Mouse (Mus musculus) cerebellum, postnatal 4 days (tissue): Measurements from ENCODE around the gene Ncapg2.
A peak's percentile ranks its signal among the peaks of the same experiment; 100 is the strongest.

Experiments
- DNase-seq, 2 experiments: peaks; one replicate each; pipeline ENCODE4 v3.0.0; 2022; ENCODE audit warnings: low spot score in 2 of 2, mixed read lengths in 1 of 2

The Ncapg2 gene

DNA sequence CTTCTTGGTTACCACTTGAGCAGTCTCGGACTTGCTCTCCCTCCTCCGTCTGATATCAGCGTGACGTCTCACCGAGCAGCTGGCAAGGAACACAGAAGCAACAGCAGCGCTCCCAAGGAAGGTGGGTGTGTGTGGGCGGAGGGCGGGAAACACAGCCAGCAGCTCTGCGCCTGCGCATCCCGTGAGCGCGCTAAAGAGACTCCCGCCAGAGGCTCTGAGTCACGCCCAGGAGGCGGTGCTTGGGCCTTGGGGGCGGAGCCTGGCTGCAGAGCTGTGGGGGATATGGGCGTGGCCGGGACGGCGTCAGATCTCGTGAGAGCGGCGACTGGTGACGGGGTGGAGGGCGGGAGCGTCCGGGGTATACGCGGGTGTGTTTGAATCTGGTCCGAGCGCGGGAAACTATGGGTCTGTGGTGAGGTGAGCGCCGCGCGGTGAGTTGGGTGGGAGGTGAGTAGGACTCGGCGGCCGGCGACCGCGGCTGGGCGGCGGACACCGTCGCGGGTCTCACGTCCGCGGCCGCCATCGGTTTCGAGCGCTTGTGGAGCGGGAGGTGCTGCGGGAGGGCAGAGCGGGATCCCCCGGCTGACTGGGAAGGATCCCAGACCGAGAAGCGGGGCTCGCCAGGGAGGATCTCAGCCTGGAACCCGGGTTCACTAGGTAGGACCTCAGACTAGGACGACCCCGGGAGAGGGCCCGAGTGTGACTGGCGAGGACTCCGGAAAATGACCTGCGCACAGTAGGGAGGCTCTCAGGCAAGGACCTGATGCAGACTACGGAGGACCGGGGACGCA is at the start of gene Ncapg2:
Gene Ncapg2, plus strand, starts transcription at position 358 of the 791 bp plus-strand sequence.
- DNase-seq = peak; percentile 96 to 98

- no peak for DNase-seq
These were observed 43.1 kb upstream of the Ncapg2 start for GRCm38 (mm10) chr12:116362091-116362490.

GRCm38 (mm10) chr12:116366900-116367299 is 38.3 kb upstream of the Ncapg2 start:
- DNase-seq = no peak

DNA sequence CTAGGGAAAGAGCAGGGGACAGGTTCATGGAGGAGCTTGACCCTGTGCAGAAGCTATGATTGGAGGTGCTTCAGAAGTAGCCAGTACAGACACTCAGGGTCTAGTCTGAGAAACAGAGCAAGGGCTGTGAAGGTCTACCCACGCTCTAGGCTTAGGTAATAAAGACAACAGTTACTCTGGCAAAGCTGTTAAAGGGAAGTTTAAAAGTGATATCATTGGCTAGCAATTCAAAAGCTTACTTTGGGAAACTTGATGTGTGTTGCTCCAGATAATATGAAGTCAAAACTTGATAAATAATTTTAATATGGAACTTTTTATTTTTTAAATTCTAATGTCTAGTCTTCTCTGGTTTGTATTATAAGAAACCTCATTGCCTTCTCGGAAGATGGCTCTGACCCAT is 37.9 kb upstream of the Ncapg2 start:
- no peak for DNase-seq

GRCm38 (mm10) chr12:116368857-116369256 is 36.3 kb upstream of the Ncapg2 start:
- DNase-seq = no peak

- no peak for DNase-seq
These were observed 22.1 kb upstream of the Ncapg2 start for GRCm38 (mm10) chr12:116383101-116383500.

DNA sequence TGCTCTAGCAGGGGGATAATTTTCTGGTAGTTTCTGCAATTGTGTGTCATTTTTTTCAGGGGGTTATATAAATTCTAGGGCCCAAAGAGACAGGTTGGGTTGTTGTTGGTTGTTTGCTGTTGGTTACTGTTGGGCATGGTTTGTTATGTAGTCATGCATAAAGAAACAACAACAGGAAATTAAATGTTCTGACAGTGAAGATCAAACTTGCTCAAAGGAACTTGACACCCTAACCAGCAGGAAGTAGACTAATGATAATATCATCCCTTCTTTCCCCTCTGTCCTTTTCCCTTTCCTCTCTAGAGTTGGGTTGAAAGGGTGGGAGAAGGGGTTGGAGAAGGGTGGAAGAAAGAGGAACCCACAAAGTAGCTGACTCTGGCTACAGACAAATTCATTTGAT is 21.2 kb upstream of the Ncapg2 start:
- DNase-seq = no peak

DNA sequence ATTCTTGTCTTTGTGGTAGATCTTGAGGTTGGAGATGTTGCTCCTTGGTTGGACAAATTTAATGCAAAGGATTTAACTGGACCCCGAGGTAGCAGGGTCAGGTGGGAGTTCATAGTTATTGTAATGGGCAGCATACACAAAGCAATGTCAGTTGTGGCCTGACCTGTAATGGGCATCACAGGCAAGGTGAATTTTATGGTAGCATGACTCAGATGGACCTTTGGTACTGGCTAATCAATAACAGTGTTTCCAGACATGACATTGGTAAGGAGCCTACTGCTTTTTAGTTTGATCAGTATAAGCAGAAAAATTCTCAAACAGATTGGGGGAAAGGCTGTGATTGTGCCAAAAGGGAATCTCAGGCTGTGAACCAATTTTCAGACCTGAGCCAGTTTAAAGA is 18.4 kb upstream of the Ncapg2 start:
- DNase-seq = no peak

DNA sequence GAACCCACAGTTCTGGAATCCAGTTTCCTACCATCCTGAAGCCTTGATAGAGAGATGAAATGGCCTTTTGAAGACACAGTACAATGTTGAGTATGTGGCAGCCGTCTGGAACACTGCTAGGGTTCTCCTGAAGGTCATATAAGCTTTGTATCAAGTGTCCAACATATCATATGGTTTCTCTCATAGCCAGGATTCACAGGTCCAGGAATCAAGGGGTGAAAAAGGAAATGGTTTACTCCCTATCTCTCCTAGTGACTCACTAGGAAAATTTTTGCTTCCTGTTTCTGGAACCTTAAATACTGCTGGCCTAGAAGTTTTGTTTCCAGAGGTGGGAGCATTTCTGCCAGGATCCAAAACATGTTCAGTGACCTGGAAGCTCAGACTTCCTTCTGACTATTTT is 15.3 kb upstream of the Ncapg2 start:
- no peak for DNase-seq

- no peak for DNase-seq
These were observed 10.9 kb upstream of the Ncapg2 start for GRCm38 (mm10) chr12:116394327-116394726.

GRCm38 (mm10) chr12:116395312-116395711 is 9.9 kb upstream of the Ncapg2 start:
- no peak for DNase-seq

- DNase-seq = no peak
These were observed 9.0 kb upstream of the Ncapg2 start for GRCm38 (mm10) chr12:116396072-116396695.

DNA sequence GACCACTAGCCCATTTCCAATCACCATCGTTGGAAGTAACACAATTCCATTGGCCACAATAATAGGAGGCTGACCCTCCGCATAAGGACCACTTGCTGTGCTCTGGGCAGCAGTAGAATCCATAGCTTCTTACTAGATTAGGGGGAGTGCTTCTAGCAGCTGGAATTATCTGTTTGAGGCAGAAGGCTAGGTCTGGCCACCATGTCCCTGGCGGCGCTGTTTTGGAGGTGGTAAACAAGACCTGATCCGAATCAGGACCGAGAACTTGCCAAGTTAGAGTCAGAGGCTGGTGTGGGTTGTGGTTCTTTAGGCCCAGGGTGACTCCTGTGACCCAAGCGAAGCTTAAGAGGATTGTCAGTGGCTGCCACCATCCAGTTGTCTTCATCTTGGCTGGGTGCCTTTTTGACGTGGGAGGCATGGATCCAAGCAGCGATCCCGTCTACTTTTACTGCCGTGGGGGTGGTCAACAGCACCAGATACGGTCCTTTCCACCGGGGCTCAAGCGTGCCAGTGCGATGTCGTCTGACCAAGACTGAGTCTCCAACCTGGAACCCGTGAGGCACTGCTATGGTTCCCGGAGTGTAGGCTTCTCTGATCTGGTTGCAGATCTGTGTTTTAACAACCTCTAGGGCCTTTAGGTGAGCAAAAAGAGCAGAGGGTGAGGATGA is 1.1 kb upstream of the Ncapg2 start:
- DNase-seq = peak in 1 of 2 experiments; percentile 3

- no peak for DNase-seq
These were observed 594 bp downstream of the Ncapg2 start for GRCm38 (mm10) chr12:116405836-116406155.

DNA sequence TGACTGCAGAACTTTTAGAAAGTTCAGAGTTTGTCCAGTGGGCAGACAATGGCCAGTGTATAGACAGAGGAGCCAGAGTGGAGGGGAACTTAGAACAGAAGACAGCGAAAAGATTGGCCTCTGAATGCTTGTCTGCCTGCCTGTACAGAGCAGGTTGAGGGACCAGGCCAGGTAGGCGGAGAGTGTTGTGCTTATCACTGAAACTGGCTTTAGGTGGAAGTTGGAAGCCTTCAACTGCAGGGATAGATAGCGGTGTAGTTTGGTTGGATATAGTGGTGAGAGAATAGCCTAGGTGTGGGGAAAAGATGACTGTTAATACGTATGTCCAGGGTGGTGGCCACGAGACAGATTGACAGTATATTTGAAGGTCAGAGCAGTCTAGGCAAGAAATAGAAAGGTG is 2.7 kb downstream of the Ncapg2 start:
- no peak for DNase-seq

GRCm38 (mm10) chr12:116414941-116415340 is 9.7 kb downstream of the Ncapg2 start:
- no peak for DNase-seq

DNA sequence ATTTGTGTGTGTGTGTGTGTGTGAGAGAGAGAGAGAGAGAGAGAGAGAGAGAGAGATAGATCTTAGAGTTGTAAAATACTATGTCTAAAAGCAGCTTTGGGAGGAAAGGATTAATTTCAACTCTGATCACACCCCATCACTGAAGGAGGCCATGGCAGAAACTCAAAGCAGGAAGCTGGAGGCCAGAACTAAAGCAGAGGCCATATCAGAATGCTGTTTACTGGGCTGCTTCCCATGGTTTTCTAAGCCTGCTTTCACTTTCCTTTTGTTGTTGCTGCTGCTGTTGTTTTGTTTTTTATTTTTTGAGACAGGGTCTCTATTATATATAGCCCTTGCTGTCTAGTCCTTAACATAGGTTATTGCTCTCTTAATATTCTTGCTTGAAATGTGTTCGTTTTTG is 11.3 kb downstream of the Ncapg2 start:
- DNase-seq = no peak

- no peak for DNase-seq
These were observed 16.5 kb downstream of the Ncapg2 start for GRCm38 (mm10) chr12:116421656-116422055.

- DNase-seq = no peak
These were observed 20.2 kb downstream of the Ncapg2 start for GRCm38 (mm10) chr12:116425392-116425791.

- DNase-seq = no peak
These were observed 28.5 kb downstream of the Ncapg2 start for GRCm38 (mm10) chr12:116433742-116434141.

DNA sequence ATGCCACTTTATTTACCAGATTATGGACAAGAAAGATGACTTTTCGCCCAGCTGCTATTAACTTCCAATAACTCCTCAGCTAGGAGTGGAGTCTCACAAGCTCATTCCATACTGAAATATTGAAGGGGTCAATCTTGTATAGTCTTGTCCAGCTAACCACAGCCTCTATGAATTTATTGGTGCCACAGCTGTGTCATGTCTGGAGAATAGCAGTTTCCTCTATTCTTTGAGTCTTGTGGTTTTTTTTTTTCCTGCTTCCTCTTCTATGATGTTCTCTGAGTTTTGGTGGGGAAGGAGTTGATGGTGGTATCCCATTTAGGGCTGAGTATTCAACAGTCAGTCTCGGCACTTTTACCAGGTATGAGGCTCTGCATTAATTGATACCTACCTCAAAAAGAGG is 30.0 kb downstream of the Ncapg2 start:
- no peak for DNase-seq

DNA sequence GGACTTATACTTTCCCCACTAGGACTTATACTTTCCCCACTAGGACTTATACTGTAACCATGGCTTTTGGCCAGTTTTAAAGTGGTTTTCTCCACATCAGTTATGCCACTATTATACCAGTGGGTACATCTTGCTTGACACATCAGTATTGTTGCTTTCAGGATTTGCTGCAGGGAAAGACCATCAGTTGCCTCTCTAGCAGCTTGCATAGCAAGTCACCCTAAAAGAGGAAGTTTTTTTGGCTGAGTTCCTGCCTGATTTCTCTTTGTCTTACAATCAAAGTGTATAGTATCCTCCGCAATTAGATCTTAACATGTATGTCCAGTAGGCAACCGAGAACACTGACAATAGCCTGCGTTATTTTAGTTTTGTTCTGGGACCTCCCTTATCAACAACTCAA is 30.9 kb downstream of the Ncapg2 start:
- no peak for DNase-seq

GRCm38 (mm10) chr12:116438591-116438990 is 33.4 kb downstream of the Ncapg2 start:
- DNase-seq = no peak
